Mouse (Mus musculus) embryonic fibroblast, embryonic 13.5 days (primary cell): ENCODE measurements around the gene Abcd3.

ENCODE experiments used
- CTCF ChIP-seq: IDR thresholded peaks from 2 replicates; pipeline ENCODE4 v1.5.1; 2011; ENCODE audit warnings: mild to moderate bottlenecking, control low read depth, low read length, moderate library complexity, borderline replicate concordance; ENCODE audit not compliant: insufficient read depth
- POLR2A ChIP-seq: IDR thresholded peaks from 2 replicates; pipeline ENCODE4 v1.6.1; 2011; ENCODE audit warnings: low read depth, mild to moderate bottlenecking, control low read depth, low read length, moderate library complexity

- TF ChIP-seq CTCF (no peak), POLR2A (no peak)
Measured at GRCm38 (mm10) chr3:121851006-121851405, 35.9 kb upstream of the Abcd3 start.
